28 mouse cellular contexts compared by ENCODE assay signal in the genomic region with DNA sequence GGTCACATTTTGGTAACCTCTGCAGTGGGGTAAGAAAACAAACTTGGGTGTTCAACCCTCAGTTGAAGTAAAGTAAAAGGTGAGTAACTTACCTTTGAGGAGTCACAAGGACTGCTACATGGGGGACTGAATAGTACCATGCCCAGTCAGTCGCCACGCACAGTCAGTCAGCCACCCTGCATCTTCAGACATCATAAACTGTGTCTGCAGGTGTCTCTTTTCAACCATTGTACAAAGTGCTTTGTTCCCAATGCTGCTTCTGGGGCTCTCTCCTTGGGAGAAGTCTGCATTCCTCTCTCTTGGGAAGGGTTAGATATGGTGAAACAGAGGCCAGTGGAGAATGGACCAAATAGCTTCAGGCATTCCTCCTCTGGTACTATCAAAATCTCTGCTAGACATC.
"Had no signal": no experiment of that assay in that cellular context is flagged by ENCODE, and none has a peak within 500 bp of the region (broad histone marks: within the 10 kb centered on the region; RNA-seq: fewer than 3 reads in every experiment).

No protein-coding gene starts in this region.

- H3K4me3 ChIP-seq: limb, embryonic 10.5 days; limb, embryonic 12.5 days; limb, embryonic 13.5 days; limb, embryonic 15.5 days; liver, embryonic 12.5 days; liver, embryonic 13.5 days; liver, embryonic 15.5 days; lung, embryonic 15.5 days; megakaryocyte, embryonic 14.5 days; midbrain, embryonic 10.5 days; midbrain, embryonic 12.5 days; midbrain, embryonic 13.5 days; midbrain, embryonic 15.5 days; myocyte; neural tube, embryonic 12.5 days had no signal

- H3K36me3 ChIP-seq: limb, embryonic 10.5 days; limb, embryonic 12.5 days; limb, embryonic 13.5 days; limb, embryonic 15.5 days; liver, embryonic 12.5 days; liver, embryonic 13.5 days; liver, embryonic 15.5 days; lung, embryonic 15.5 days; midbrain, embryonic 13.5 days; midbrain, embryonic 15.5 days; neural tube, embryonic 12.5 days had no signal

- H3K27me3 ChIP-seq: limb, embryonic 12.5 days; limb, embryonic 13.5 days; limb, embryonic 15.5 days; liver, embryonic 12.5 days; liver, embryonic 13.5 days; liver, embryonic 15.5 days; lung, embryonic 15.5 days; megakaryocyte, embryonic 14.5 days; midbrain, embryonic 12.5 days; midbrain, embryonic 13.5 days; midbrain, embryonic 15.5 days; neural tube, embryonic 12.5 days had no signal

- DNase-seq: left cerebral cortex, postnatal 4 days; liver; liver, embryonic 13.5 days; liver, postnatal 0 days; lung, adult 18-20 months; lung, adult 2 months; lung, embryonic 14.5 days; lung, postnatal 10 days; lung, postnatal 14 days; lung, postnatal 36 days; lung, postnatal 4 days; midbrain, embryonic 14.5 days had no signal

- H3K9me3 ChIP-seq: limb, embryonic 10.5 days; limb, embryonic 13.5 days; limb, embryonic 15.5 days; liver, embryonic 12.5 days; liver, embryonic 13.5 days; liver, embryonic 15.5 days; lung, embryonic 15.5 days; megakaryocyte, embryonic 14.5 days; midbrain, embryonic 15.5 days; neural tube, embryonic 12.5 days had no signal

- H3K4me1 ChIP-seq: limb, embryonic 10.5 days; limb, embryonic 12.5 days; limb, embryonic 13.5 days; limb, embryonic 15.5 days; liver, embryonic 12.5 days; liver, embryonic 13.5 days; liver, embryonic 15.5 days; lung, embryonic 15.5 days; megakaryocyte, embryonic 14.5 days; midbrain, embryonic 10.5 days; midbrain, embryonic 12.5 days; midbrain, embryonic 13.5 days; midbrain, embryonic 15.5 days; neural tube, embryonic 12.5 days had no signal

- H3K27ac ChIP-seq: limb, embryonic 10.5 days; limb, embryonic 12.5 days; limb, embryonic 13.5 days; limb, embryonic 15.5 days; liver, embryonic 12.5 days; liver, embryonic 13.5 days; liver, embryonic 14.5 days; liver, embryonic 15.5 days; lung, embryonic 15.5 days; macrophage; midbrain, embryonic 10.5 days; midbrain, embryonic 12.5 days; midbrain, embryonic 13.5 days; midbrain, embryonic 15.5 days; neural tube, embryonic 12.5 days had no signal
